Mouse (Mus musculus): ENCODE data around the gene Rasgrp4.

DNA sequence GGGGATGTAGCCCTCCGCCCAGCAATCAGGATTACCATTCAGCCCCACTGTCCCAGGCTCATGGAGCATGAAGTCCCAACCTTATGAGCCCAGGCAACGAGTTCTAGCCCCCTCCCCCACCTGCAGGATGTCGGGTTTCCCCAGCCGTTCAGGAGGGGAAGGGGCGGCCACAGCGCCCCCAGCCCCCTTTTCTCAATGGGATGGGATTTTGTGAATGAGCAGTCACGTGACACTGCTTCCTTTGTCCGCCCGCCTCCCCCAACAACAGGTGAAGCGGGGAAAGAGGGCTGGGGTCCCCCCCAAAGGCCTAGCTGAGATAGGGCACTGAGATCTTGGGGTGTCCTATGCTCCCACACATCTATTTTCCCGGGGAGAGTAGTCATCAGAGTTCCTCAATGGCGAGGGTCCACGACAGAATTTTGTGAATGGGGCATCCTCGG is 34.2 kb downstream of the Rasgrp4 start:
- TF ChIP-seq CTCF (IDR thresholded peaks at IDR 0.05; ENCODE audit: control insufficient read depth, insufficient read depth, low read length) (no peak), POLR2A (IDR thresholded peaks at IDR 0.05; ENCODE audit: borderline replicate concordance, control insufficient read depth, low read depth, low read length) (no peak)

All from bone marrow, adult 2 months (tissue).